Mouse (Mus musculus) retina, embryonic 14.5 days (tissue): ENCODE measurements at regions not wholly inside any gene's neighbourhood (a gene's known extent, or its start where the extent isn't known, plus 50 kb on each side); places are given as distances from the start of the nearest gene placed in this dataset.
A peak's percentile ranks its signal among the peaks of the same experiment; 100 is the strongest.

Experiments
- DNase-seq: peaks from one replicate; pipeline ENCODE4 v3.0.0-alpha.2; 2015; ENCODE audit warnings: low spot score

DNA sequence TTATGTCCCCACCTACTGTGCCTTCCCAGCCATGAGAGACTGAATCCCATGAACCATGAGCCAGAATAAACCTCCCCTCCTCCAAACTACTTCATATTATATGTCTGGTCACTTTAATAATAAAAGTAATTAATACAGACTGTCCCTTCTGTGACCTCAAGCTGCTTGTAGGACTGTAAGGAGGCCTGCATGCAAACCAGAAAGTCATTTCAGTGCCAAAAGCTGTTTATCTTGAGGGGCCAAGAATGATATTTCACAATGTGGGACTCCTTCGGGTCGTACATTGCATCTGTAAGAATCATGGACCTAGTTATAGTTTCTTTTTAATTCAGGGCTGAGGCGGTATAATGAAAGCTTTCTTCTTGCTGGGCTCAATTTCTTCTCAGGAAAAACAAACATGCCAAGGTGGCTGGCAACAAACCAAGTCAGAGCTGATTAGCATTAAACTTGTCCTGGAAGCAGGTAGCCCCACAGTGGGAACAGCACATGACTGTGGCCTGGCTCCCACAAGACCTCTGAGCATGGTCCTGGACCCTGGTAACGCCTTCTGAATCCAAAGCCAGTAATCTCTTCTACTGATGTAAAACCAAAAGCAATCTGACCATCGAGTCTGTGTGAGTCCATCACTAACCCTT lies 162.3 kb upstream of the Hnrnpa3 start:
- DNase-seq = no peak

DNA sequence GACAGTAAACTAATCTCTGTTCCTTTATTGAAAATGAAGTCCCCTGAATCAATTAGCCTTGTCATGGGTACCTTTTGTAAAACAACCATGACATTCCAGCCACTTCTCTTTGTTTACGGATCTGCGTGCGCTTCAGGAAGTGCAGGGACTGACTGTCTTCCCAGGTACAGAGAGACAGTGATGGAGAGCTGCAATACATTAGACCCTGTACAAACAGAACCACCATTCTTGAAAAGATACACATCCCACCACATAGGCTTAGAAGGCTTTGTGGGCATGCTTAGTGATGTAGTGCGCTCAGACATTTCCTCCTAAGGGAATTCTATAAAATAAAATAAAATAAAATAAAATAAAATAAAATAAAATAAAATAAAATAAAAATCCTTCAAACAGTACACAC lies 148.8 kb upstream of the Hnrnpa3 start:
- DNase-seq = no peak

DNA sequence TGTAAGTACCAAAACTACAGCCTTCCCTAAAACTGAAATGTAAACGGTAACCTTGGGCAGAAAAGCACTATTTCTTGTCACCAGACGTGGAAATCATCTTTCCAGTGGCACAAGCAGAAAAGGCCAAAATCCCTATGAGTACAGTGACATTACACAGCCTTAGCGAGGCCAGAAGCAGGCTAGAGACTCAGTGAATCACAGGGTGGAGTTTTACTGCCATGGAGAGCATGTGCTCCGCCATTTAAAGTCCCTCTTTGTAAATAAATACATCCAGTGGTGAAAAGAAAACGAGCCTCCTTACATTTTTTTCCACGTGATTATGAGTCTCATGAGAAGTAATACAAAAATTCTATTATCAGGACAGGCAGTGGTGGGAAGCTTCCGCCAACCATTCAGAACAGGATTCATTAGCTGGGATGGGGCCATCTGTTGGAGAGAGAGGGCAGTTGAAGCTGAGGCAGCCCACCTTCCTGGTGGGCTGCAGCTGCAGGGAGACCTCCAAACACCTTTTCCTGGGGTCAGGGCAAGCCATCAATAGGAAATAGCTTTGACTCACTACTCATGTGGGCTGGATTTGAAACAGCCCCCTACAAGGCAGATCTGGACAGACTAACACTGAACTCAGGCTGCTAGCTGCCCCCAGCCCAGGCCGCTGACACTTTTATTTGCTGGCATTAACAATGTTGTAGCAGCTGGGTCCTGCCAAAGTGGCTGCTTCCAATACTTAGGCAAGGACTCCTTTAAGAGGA lies 146.5 kb upstream of the Hnrnpa3 start:
- no peak for DNase-seq

DNA sequence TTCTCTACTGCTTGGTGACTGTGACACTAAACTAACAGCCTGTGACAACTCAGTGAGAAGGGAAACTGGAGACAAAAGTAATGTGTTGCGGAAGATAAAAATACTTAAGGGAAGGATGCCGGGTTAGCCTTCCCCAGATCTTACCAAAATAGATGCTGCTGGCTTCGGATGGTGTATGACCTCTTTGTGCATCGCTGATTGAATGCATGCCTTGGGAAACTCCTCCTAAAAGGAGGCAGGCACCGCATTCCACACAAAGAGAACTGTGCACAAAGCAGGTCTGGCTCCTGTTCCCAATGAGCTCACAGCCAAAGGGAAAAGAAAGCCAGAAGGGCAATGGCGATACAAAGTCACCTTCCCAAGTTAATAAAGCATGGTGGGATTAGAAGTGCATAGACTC lies 144.9 kb upstream of the Hnrnpa3 start:
- no peak for DNase-seq

DNA sequence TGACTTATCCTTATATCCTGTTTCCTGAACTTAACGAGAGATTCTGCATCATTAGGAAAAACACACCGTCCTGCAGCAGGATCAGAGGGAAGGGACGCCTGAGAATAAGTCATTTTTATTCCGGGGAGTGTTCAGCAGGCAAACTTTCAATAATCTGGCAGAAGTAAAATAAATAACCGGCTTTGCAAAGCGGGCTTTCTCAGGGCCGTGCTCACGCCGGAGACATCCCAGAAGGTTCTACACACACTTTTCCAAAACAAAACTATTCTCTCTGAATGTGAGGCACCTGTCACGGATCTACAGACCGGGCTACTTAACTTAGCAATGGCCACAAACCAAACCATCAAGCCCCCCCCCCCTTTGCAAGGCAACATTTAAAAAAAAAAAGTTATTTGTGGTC lies 142.8 kb upstream of the Hnrnpa3 start:
- no peak for DNase-seq

DNA sequence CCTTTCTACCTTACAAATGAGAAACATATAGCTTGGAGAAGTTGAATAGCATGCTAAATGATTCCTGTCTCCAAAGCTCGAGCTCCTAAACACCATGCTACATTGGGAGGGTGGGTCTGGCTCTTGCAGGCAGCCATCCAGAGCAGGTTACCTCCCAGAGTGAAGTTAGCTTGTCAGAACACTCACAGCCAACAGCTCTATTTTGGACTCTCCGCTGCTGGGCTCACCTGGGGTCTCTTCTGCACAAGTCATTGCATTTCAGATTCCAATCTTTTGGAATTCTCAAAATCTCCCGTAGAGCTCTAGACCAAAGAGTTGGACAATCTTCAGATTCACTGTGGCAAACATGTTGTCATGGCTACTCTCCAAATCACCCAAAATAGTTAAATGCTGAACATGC lies 142.0 kb upstream of the Hnrnpa3 start:
- DNase-seq = no peak

DNA sequence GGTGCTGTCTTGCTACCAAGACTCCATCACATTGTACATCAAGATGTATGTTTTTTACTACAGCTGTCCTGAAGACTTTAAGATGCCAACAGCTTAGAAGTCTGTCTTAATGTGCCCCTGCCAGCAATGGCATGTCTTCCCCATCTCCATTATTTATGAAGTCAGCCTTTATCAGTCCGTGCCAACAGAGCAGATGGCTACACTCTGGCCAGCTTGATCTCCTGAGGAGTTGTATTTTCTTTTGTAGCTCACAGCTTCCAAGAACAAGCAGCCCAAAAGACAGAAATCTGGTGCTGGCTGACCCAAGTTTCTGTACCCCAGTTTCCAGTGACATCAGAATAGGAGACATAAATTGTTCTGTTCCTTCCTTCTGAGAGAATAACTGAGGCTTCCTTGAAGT lies 140.5 kb upstream of the Hnrnpa3 start:
- no peak for DNase-seq

DNA sequence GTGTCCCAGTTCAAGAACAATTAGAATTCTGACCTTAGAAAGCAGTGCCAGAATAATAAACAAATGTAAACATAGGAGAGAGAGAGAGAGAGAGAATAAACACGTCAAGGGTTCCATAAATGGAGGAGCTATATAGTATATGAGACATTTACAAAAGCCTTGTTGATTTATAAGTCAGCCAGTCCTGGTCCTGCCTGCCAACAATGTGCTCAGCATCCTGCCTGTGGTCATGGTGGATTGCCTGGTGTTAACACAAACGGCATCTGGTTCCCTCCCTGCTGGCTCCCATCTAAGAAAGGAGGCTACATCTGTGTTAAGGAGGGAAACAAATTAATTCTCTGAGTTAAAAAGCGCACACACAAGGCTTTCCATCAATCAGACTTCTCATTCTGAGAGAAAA lies 133.5 kb upstream of the Hnrnpa3 start:
- DNase-seq = no peak

DNA sequence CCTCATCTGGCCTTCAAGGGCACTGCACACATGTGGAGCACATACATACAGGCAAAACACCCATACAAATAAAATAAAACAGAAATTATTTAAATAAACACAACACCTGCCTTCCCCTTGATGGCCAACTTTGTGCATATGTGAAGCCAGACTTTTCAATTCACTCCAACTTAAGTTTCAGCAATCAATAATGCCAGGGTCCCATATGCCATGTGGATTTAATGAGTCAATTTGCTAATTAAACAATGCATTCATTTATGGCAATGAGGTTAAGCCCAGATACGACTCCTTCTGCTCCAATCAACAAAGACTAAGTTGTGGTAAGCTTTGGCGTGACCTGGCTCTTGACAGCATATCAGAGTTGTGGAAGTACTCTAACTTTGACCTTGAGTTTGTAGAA lies 130.4 kb upstream of the Hnrnpa3 start:
- DNase-seq = no peak

DNA sequence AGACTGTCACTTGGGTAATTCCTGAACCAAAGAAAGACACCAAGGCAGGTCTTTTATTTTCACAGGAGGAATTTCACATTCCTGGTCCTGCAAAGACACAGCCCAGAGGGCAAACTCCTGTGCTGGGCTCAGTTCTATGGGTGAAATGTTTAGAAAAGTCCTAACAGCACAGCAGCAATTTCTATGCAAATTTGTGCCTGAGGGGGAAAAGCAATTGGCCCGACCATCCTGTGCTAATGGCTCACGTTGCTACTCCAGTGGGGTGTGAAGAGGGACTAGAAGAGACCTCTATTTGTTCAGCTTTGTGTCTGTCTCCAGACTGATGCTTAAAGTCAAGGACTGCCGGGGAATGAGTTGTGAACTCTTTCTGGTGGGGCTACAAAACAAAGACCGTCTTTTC lies 120.9 kb upstream of the Hnrnpa3 start:
- DNase-seq = no peak

DNA sequence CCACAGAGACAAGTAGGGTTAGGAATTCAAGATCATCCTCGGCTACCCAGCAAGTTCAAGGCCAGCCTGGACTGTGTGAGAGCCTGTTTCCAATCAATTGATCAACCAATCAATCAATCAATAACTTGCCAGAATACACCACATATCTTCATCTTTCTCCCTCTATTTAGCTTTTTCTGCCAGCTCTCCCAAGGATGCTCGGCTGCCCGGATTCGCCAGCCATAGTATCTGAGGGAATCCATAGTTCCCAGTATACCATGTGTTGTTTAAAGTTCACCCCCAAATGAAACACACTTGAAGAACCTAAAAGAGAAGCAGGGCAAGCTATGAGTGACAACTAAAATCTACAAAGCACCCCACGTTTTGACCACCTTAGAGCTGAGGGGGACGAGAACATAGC lies 119.3 kb upstream of the Hnrnpa3 start:
- no peak for DNase-seq

DNA sequence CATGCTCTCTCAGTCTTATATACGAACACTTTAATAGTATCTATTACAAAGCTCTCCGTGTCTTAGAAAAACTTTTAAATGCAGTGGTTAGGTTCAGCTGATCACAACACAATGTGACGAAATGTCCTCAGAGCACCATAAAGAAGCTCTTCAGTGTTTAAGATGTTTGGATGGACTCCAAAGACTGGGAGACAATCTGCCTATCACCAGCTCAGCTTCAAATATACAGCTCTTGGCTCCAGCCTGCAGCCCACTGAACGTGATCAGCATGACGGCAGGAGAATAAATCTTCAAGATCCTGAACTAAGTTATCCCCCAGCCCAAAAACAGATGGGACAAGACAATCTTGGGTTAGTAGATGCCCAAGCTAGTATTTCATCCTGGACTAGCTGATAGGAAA lies 116.7 kb upstream of the Hnrnpa3 start:
- no peak for DNase-seq

DNA sequence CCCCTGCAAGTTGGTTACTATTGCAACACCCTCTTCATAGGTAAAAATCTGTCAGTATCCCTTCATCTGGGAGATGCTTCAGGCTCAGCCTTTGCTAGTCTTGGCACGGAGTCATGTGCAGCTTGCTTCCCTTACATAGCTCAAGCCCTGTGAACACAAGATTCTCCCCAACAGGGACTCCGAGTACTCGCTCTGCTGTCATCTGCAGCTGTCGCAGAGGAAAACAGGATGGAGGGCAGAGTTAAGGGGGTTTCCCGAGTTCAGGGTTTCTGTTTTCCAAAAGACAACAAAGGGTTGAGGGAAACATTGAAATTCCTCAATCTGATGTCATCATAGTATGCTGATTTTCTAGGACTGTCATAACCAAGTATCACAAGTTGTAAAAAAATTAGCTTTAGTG lies 116.3 kb upstream of the Hnrnpa3 start:
- no peak for DNase-seq

DNA sequence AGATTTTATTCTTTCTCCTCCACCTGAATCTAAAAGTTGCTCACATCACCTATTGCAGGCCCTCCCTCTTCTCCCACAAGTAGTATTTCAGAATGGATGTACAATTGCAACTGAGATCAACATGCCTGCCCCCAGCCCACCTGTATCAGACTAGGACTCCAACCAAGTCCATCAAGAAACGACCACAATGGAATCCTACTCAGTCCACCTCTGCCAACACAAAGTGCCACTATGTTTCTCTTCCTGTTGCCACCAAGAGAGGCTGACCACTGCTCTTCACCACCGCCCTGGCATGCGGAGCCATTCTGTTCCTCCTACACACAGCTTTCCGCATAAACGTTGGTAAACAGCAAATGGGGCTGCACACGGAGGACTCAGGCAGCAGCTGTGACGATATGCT lies 113.1 kb upstream of the Hnrnpa3 start:
- DNase-seq = no peak

DNA sequence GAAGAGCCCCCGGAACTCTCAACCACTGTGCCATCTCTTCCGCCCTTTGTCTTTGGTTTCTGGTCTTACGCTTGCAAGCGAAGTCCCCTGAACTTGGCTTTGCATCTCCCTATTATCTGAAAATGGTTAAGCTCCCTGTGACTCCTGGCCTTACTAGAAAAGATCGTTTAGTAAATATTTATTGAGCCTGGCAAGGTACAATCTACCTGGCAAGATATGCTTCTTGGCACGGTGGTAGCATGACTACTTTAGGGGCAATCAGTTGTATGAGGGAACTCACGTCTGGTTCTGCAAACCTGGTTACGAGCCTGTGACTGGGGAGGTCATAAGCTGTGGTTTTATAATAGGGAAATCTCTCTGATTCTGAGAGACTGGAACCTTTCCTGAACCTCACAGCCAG lies 103.4 kb upstream of the Hnrnpa3 start:
- no peak for DNase-seq

DNA sequence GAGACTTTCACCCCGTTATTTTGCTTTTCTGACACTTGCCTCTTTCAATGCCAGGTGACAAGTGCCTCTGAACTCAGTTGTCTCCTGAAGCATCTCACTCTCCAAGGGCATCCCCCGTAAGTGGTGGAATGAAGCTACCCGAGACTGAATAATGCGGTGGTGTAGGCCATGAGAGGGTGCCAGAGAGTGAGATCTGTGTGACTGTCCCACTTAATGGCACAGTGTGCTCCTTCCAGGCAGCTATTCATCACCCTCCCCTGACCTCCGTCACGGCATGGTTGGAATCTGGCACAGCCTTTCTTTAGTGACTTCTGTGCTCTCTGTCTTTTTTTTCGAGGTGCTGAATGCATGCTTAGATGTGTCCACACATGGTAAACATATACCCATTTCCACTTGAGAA lies 102.3 kb upstream of the Hnrnpa3 start:
- DNase-seq = peak; percentile 35

DNA sequence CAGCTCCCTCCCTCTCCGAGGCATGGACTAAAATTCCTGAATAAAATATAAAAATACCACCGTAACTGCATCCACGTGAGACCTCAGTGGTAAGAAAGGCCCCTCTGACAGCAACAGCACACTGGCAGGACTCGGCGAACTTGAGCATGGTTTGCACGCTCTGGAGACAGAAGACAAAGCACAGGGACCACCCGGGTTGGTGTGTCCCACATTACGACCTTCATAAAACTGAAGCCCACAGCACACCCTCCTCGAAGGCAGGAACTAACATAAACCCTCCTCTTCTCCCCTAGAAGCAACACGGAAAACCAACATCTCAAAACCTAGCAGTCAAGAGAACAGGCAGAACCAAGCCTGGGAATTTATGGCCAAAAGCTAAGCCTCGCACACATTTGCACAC lies 101.7 kb upstream of the Hnrnpa3 start:
- DNase-seq = peak; percentile 32

DNA sequence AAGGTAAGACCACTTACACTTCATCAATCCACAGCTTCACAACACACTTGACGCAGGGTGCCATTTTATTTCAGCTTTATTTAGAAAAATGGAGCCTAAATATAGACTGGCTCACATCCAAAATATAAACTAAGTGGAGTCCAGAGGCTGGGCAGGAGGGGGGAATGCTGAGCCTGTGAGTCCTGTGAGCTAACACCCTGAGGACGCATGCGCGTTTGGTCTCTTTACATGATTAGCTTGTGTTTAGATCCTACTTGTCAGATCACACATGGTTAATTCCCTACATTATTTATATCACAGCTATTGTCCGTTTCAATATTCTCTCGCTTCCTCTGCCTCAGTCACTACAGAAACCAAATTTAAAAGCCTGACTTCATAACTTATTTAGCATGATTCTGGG lies 99.1 kb upstream of the Hnrnpa3 start:
- peak; percentile 62 for DNase-seq

DNA sequence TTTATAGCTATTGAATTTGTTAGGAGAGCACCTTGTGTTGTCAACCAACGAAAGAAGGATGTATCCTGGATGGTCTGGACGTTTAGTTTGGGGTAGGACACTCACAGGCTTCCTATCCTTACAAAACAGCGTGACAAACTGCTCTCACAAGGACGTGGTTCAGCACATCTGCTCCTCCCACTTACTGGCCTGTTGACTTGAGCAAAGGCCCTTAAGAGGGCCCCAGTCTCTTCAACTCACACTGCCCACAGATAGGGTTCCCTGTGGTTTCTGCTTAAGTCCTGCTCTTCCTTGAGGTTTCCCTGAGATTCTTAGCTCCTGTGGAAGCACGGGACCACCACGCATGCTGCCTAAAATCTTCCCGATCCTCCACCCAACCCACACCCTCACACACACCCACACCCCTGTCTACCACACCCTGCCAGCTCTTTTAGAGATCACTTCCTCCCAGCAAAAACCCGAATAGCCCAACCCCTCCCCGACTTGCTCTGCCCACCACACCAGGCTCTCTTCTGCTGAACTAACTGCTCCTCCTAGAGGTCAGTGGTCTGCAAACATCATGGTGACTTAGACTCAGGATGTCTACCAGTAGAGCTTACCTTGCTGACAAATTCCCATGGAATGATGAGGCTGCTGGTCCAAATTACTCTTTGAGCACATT lies 95.7 kb upstream of the Hnrnpa3 start:
- no peak for DNase-seq

DNA sequence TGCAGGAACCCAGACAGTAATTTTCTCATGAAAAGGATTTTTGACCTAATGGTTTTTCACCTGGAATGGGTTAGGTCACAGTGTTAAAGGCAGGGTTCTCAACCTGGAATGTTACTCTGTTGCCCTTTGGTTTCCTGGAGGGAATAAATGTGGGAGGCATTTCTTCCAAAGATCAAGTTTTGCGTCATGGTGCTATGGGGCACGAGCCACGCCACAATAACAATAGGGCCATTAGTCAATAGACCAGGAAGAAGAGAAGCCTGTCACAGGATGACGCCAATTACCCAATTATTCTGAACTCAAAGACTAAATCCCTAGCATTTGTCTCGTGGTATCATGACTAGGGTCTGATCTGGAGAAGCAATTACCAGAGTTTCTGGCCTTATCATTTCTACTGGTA lies 94.3 kb upstream of the Hnrnpa3 start:
- peak; percentile 49 for DNase-seq

DNA sequence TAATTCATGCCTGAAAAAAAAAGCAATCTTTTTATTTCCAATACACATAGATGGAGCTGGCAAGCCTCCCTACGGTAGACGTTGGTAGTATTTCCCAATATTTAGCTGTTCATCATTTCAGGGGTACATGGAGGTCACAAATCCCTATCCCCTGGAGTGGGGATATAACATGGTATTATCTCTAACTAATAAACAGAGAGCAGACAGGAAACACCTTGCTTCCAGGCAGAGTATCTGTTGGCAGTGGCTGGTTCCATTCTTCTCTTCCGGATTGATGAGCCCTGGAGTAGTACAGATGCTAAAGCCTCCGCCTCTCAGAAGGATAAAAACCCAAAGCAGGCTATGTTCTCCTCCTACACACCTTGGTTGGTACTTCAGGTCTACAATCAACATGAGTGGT lies 91.9 kb upstream of the Hnrnpa3 start:
- DNase-seq = no peak

DNA sequence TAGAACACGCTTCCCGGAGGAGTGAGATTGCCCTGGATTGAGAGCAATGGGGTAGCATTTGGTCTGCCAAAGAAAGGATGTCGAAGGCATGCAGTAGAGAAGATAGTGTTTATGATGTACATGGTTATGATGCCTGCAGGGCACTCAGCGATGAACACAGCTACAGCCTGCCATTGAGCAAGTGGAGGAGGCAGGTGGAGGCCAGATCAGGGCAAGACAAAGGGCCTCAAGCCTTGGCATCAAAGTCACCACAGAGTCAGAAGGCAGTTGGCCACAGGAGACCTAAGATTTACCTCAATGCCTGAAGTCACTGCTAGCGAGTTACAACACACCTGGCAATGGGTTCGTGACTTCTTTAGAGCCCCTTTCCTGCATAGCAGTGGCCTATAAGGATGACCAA lies 89.3 kb upstream of the Hnrnpa3 start:
- no peak for DNase-seq

DNA sequence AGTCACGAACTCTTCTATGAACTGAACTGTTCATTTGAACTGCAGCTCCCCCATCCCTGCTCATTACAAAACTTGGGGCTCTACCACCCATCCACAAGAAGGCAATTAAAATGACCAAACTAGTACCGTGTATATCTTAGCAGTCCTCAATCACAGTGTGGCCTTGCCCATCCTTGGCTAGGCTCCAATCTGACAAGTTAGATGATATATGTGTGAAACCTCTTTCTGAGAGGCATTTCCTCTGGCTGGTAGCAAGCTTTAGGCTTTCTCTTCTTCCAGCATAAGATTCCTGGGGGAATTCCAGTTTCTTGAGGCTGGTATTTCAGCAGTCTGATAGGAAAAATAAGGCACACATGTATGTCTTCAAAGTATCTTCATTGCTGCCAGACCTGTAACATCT lies 88.8 kb upstream of the Hnrnpa3 start:
- no peak for DNase-seq

DNA sequence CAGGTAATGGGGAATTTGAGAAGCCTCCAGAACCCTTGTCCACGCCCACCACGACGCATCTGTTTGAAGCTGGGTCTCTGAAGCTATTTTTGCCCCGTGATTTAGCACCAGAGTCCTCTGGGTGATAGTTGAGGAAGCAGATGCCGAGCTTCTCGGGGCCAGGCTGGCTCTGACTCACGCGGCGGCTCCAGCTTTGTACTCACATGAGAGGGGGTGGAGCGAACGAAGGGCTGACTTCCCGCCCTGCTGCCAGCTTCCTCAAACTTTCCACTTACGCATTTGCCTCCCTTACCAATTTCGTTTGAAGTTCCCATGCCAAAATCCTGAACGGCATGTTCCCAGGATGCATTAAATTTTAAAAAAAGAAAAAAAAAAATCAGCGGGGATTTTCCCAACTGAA lies 74.1 kb upstream of the Hnrnpa3 start:
- DNase-seq = peak; percentile 63
